Mouse (Mus musculus) kidney, adult 2 months (tissue): ENCODE measurements around the gene Hdac4. TPM values are rescaled to one million over a fixed set of nuclear protein-coding genes. Genes with fewer than 3 reads are reported as not detected.

Experiments used
- DNase-seq: peaks from one replicate; pipeline ENCODE4 v3.0.0; 2021
- H3K27ac ChIP-seq: fragments of 200-500 bp; 2 replicates; pipeline ENCODE4 v1.5.1; 2012; ENCODE audit warnings: low read depth, low read length, control low read depth, inconsistent platforms; ENCODE audit not compliant: insufficient read depth
- H3K27me3 ChIP-seq: fragments of 200-500 bp; replicated peaks from 2 replicates; pipeline ENCODE4 v1.6.1; 2012; ENCODE audit warnings: mild to moderate bottlenecking, moderate library complexity, low read length, inconsistent platforms; ENCODE audit not compliant: control insufficient read depth, insufficient read depth
- H3K36me3 ChIP-seq: fragments of 200-500 bp; 2 replicates; pipeline ENCODE4 v1.6.1; 2012; ENCODE audit warnings: mild to moderate bottlenecking, moderate library complexity, low read length, inconsistent platforms; ENCODE audit not compliant: control insufficient read depth, insufficient read depth
- H3K4me1 ChIP-seq: fragments of 200-500 bp; 2 replicates; pipeline ENCODE4 v1.6.1; 2011; ENCODE audit warnings: low read length; ENCODE audit not compliant: control insufficient read depth, insufficient read depth
- H3K4me3 ChIP-seq: fragments of 200-500 bp; 2 replicates; pipeline ENCODE4 v1.5.1; 2011; ENCODE audit warnings: mild to moderate bottlenecking, low read depth, low read length, control low read depth; ENCODE audit not compliant: insufficient read depth
- CTCF ChIP-seq: fragments of 200-500 bp; conservative IDR thresholded peaks from 2 replicates; pipeline ENCODE4 v1.5.1; 2011; ENCODE audit warnings: low read depth, mild to moderate bottlenecking, control low read depth, low read length, moderate library complexity, mixed read lengths; ENCODE audit not compliant: insufficient read depth, insufficient read length
- POLR2A ChIP-seq: fragments of 200-500 bp; IDR thresholded peaks from one replicate; pipeline ENCODE4 v1.6.1; 2011; ENCODE audit warnings: low read depth, low read length, control low read depth
- WGBS: fragments of 180-500 bp; shearing (Covaris S2); methylation state at CpG from one replicate; pipeline ENCODE4 v1.1.7; 2018; 5-methylcytosine and 5-hydroxymethylcytosine counted together
- polyA plus RNA-seq: library from polyadenylated mRNA; depleted of rRNA; stranded (reverse); fragments of >200 nt; gene quantifications from 2 replicates; pipeline ENCODE4 v1.2.3, GENCODE M21; 2012

Hdac4 gene
- polyA plus RNA-seq, 1 experiment: 10.0 TPM

DNA sequence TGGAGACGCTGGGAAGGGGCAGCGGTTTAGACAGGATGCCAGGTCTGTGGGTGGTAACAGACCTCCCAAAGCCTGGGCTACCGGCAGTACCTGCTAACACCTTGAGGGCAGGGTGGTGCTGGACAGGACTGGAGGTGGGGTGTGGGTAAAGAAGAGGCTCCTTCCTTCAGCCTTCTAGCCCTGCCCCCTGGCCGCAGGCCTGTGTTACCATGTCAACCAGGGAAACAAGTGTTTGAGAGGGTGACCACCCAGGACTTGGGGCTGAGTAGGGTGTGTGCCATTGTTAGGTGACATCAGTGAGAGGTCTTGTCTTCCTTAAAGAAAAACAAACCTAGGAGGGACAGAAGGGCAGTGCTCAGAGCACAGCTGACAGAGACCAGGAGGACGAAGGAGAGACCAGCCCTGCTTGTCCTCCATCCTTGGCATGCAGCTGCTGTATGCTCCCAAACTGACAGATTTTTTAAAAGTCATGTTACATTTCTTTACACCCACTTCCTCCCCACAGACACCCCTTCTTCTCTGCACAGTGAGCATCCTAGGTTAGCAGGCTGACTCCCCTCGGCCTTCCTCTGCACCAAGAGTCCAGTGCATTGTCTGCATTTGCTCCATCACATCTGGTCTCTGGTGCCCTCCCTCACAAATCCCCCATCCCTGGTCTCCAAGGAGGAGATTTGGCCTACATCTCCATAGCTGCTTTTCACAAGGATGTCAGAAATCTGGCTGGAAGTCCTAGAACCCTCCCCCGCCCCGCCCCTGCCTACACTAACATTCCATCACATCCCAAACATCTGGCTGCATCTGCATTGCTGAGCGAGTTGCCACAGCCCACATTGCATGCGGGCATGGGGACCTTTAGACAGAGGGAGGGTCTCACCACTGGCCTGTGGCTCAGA, 283.0 kb downstream of the Hdac4 start:
- Histone ChIP-seq H3K27ac (no peak overlapping the region), H3K4me1 (no peaks in the 10 kb centered on the region), H3K36me3 (no peaks in the 10 kb centered on the region), H3K27me3 (no peaks in the 10 kb centered on the region), H3K4me3 (no peak overlapping the region)
- TF ChIP-seq POLR2A (no peak), CTCF (no peak)
- WGBS: 65% methylated on average over 10 of the region's 10 CpGs
- DNase-seq: no peak

- DNase-seq: peak; percentile 17
Observed at GRCm38 (mm10) chr1:91905268-91905667, 290.2 kb downstream of the Hdac4 start.

GRCm38 (mm10) chr1:91903241-91903981, 292.1 kb downstream of the Hdac4 start:
- H3K27ac ChIP-seq: no peak overlapping the region

More at GRCm38 (mm10) chr1:91905268-91905667, 290.2 kb downstream of the Hdac4 start:
- 80% methylated on average over 6 of the region's 6 CpGs for WGBS
- no peak for TF ChIP-seq POLR2A
- no peak for TF ChIP-seq CTCF
- Histone ChIP-seq H3K36me3 (no peaks in the 10 kb centered on the region), H3K27me3 (no peaks in the 10 kb centered on the region), H3K4me3 (no peak overlapping the region), H3K4me1 (no peaks in the 10 kb centered on the region; the same call in 1 of the 2 replicates), H3K27ac (no peak overlapping the region)

GRCm38 (mm10) chr1:91897078-91897477, 298.4 kb downstream of the Hdac4 start:
- no peaks in the 10 kb centered on the region for H3K4me1 ChIP-seq
- H3K27ac ChIP-seq: no peak overlapping the region
- no peaks in the 10 kb centered on the region for H3K27me3 ChIP-seq
- H3K36me3 ChIP-seq: no peaks in the 10 kb centered on the region
- no peak for DNase-seq
- H3K4me3 ChIP-seq: no peak overlapping the region
- TF ChIP-seq POLR2A (no peak), CTCF (no peak)
- WGBS: 92% methylated on average over 2 of the region's 2 CpGs

More at GRCm38 (mm10) chr1:91903241-91903981, 292.1 kb downstream of the Hdac4 start:
- TF ChIP-seq POLR2A: no peak
- TF ChIP-seq CTCF: no peak
- Histone ChIP-seq H3K36me3 (no peaks in the 10 kb centered on the region), H3K27me3 (no peaks in the 10 kb centered on the region), H3K4me1 (no peaks in the 10 kb centered on the region; the same call in 1 of the 2 replicates), H3K4me3 (no peak overlapping the region)
- DNase-seq: peak; percentile 64
- WGBS: 43% methylated on average over 8 of the region's 8 CpGs

GRCm38 (mm10) chr1:91894286-91894685, 301.2 kb downstream of the Hdac4 start:
- DNase-seq: peak; percentile 42

DNA sequence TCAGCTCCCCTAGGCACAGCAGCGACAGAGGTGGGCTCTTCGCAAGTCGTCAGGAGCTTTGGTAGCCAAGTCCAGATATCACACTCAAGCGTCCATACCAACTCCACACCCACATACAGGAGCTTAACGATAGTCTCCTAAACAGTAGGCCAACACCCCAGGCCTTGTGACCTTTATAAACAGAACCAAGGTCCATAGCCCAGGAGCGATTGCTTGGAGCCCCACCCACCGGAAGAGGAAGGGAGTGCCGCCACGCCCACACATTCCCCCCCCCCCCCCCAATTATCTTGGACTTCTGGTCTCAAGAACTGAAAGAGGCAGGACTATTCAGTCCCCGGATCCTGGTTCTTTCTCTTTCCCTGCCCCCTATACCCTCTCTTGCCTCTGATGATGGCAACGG, 301.9 kb downstream of the Hdac4 start:
- TF ChIP-seq CTCF (no peak), POLR2A (no peak)
- no peak for DNase-seq
- 88% methylated on average over 11 of the region's 11 CpGs for WGBS

More at GRCm38 (mm10) chr1:91894286-91894685, 301.2 kb downstream of the Hdac4 start:
- TF ChIP-seq POLR2A: no peak
- TF ChIP-seq CTCF: no peak
- no peaks in the 10 kb centered on the region for H3K36me3 ChIP-seq
- no peaks in the 10 kb centered on the region for H3K4me1 ChIP-seq
- WGBS: 70% methylated on average over 5 of the region's 5 CpGs
- no peaks in the 10 kb centered on the region for H3K27me3 ChIP-seq
- H3K27ac ChIP-seq: no peak overlapping the region
- H3K4me3 ChIP-seq: no peak overlapping the region

GRCm38 (mm10) chr1:91883115-91883514, 312.4 kb downstream of the Hdac4 start:
- Histone ChIP-seq H3K36me3 (no peaks in the 10 kb centered on the region), H3K27ac (no peak overlapping the region), H3K27me3 (peaks cover 2% of the 10 kb centered on the region; the same call in 1 of the 2 replicates), H3K4me1 (peaks cover 3% of the 10 kb centered on the region), H3K4me3 (no peak overlapping the region)
- 33% methylated on average over 5 of the region's 5 CpGs for WGBS
- no peak for TF ChIP-seq POLR2A
- TF ChIP-seq CTCF: no peak
- peak; percentile 64 for DNase-seq

More for the DNA sequence above, 301.9 kb downstream of the Hdac4 start:
- Histone ChIP-seq H3K4me3 (no peak overlapping the region), H3K36me3 (no peaks in the 10 kb centered on the region), H3K27me3 (no peaks in the 10 kb centered on the region), H3K4me1 (no peaks in the 10 kb centered on the region), H3K27ac (no peak overlapping the region)
